Mouse (Mus musculus): ENCODE results near the gene Tex101. TPM values are rescaled to one million over a fixed set of nuclear protein-coding genes. Genes with fewer than 3 reads are reported as not detected.
A peak's percentile ranks its signal among the peaks of the same experiment; 100 is the strongest.

Gene Tex101
- polyA plus RNA-seq, 1 experiment from 2014 or later: not detected

DNA sequence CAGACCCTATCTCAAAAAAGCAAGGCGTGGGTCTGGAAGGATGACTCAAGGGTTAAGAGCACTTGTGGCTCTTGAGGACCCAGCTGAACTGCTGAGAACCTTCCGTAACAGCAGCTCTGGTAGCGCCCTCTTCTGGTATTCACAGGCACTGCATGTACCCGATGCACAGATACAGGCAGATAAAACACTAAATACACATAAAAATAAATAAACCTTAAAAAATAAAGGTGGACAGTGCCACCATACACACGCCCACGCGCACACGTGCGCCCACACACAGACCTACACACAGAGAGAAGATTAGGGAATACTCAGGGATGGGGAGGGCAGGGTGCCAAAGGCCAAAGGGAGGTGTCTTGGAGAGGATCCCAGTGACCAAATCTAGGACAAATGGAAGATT, 34.0 kb downstream of the Tex101 start:
- H3K4me2 ChIP-seq (ENCODE audit: low read depth, low read length): no peak overlapping the region
- H3K36me3 ChIP-seq (ENCODE audit: control insufficient read depth, insufficient read depth): no peaks in the 10 kb centered on the region
- H3K9ac ChIP-seq (ENCODE audit: low read length): no peak overlapping the region
- H3K4me1 ChIP-seq (ENCODE audit: control insufficient read depth, insufficient read depth, low read length): peaks cover 4% of the 10 kb centered on the region
- peaks cover 31% of the 10 kb centered on the region for H3K27me3 ChIP-seq (ENCODE audit: control insufficient read depth, insufficient read depth, low read length)
- no peaks in the 10 kb centered on the region for H3K9me3 ChIP-seq (replicated peaks; ENCODE audit: control insufficient read depth, low read length)
- no peak for ATAC-seq (replicated peaks; ENCODE audit: extremely low read depth, insufficient read depth, low FRiP score)
- H3K27ac ChIP-seq (ENCODE audit: low read length): no peak overlapping the region
- H3K4me3 ChIP-seq (ENCODE audit: low read length): no peak overlapping the region
- WGBS: 2% methylated on average over 9 of the region's 9 CpGs

- Histone ChIP-seq H3K4me3 (ENCODE audit: low read length) (no peak overlapping the region), H3K36me3 (ENCODE audit: control insufficient read depth, insufficient read depth) (no peaks in the 10 kb centered on the region), H3K9me3 (replicated peaks; ENCODE audit: control insufficient read depth, low read length) (no peaks in the 10 kb centered on the region), H3K4me1 (ENCODE audit: control insufficient read depth, insufficient read depth, low read length) (peaks cover 4% of the 10 kb centered on the region), H3K4me2 (ENCODE audit: low read depth, low read length) (no peak overlapping the region), H3K27ac (ENCODE audit: low read length) (no peak overlapping the region), H3K9ac (ENCODE audit: low read length) (no peak overlapping the region), H3K27me3 (ENCODE audit: control insufficient read depth, insufficient read depth, low read length) (peaks cover 49% of the 10 kb centered on the region)
- no peak for ATAC-seq (replicated peaks; ENCODE audit: extremely low read depth, insufficient read depth, low FRiP score)
- 61% methylated on average over 13 of the region's 13 CpGs for WGBS
These were observed 36.0 kb downstream of the Tex101 start for GRCm38 (mm10) chr7:24640450-24640849.

- WGBS: 4% methylated on average over 35 of the region's 35 CpGs
- ATAC-seq (replicated peaks; ENCODE audit: extremely low read depth, insufficient read depth, low FRiP score): no peak
These were observed 38.2 kb downstream of the Tex101 start for GRCm38 (mm10) chr7:24638026-24638856.

DNA sequence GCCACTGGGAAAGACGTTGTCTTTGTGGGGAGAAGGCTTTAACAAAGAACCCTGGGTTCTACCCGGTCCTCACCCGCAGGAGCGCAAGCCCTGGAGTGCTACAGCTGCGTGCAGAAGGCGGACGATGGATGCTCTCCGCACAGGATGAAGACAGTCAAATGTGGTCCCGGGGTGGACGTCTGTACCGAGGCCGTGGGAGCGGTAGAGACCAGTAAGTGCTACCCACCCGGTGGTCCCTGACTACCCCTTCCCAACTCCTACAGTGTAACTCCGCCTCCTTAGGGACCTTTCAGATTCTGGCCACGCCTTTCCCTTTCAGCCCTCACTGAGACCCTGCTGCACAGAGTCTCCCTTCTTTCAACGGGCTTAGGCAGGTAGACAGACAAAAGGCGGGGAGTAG, 39.4 kb downstream of the Tex101 start:
- no peak overlapping the region for H3K4me3 ChIP-seq (ENCODE audit: low read length)
- peaks cover 48% of the 10 kb centered on the region for H3K27me3 ChIP-seq (ENCODE audit: control insufficient read depth, insufficient read depth, low read length)
- 3% methylated on average over 18 of the region's 18 CpGs for WGBS
- H3K9ac ChIP-seq (ENCODE audit: low read length): no peak overlapping the region
- H3K4me2 ChIP-seq (ENCODE audit: low read depth, low read length): no peak overlapping the region
- H3K4me1 ChIP-seq (ENCODE audit: control insufficient read depth, insufficient read depth, low read length): peaks cover 4% of the 10 kb centered on the region
- H3K36me3 ChIP-seq (ENCODE audit: control insufficient read depth, insufficient read depth): no peaks in the 10 kb centered on the region
- no peaks in the 10 kb centered on the region for H3K9me3 ChIP-seq (replicated peaks; ENCODE audit: control insufficient read depth, low read length)
- no peak for ATAC-seq (replicated peaks; ENCODE audit: extremely low read depth, insufficient read depth, low FRiP score)
- H3K27ac ChIP-seq (ENCODE audit: low read length): no peak overlapping the region

More at GRCm38 (mm10) chr7:24638026-24638856, 38.2 kb downstream of the Tex101 start:
- Histone ChIP-seq H3K4me2 (ENCODE audit: low read depth, low read length) (peak overlapping the region; percentile 70), H3K9me3 (replicated peaks; ENCODE audit: control insufficient read depth, low read length) (no peaks in the 10 kb centered on the region), H3K4me1 (ENCODE audit: control insufficient read depth, insufficient read depth, low read length) (peaks cover 4% of the 10 kb centered on the region), H3K27me3 (ENCODE audit: control insufficient read depth, insufficient read depth, low read length) (peaks cover 51% of the 10 kb centered on the region), H3K4me3 (ENCODE audit: low read length) (peak overlapping the region; percentile 52), H3K9ac (ENCODE audit: low read length) (0 out of 2 replicates have a peak overlapping the region, but pooled peaks have one; percentile 41), H3K27ac (ENCODE audit: low read length) (no peak overlapping the region), H3K36me3 (ENCODE audit: control insufficient read depth, insufficient read depth) (no peaks in the 10 kb centered on the region)

- Histone ChIP-seq H3K4me1 (ENCODE audit: control insufficient read depth, insufficient read depth, low read length) (peaks cover 4% of the 10 kb centered on the region), H3K4me3 (ENCODE audit: low read length) (no peak within 1 kb of the TSS), H3K27ac (ENCODE audit: low read length) (no peak within 1 kb of the TSS), H3K4me2 (ENCODE audit: low read depth, low read length) (no peak within 1 kb of the TSS), H3K9ac (ENCODE audit: low read length) (no peak within 1 kb of the TSS), H3K9me3 (replicated peaks; ENCODE audit: control insufficient read depth, low read length) (no peaks in the 10 kb centered on the region), H3K36me3 (ENCODE audit: control insufficient read depth, insufficient read depth) (no peaks in the 10 kb centered on the region), H3K27me3 (ENCODE audit: control insufficient read depth, insufficient read depth, low read length) (peaks cover 43% of the 10 kb centered on the region)
- ATAC-seq (replicated peaks; ENCODE audit: extremely low read depth, insufficient read depth, low FRiP score): no peak
- WGBS: 23% methylated on average over 15 of the region's 15 CpGs
These were observed 40.2 kb downstream of the Tex101 start, which contains the start of gene Lypd3 for GRCm38 (mm10) chr7:24636264-24636663. Gene Lypd3, plus strand, starts transcription at chr7:24636550.

DNA sequence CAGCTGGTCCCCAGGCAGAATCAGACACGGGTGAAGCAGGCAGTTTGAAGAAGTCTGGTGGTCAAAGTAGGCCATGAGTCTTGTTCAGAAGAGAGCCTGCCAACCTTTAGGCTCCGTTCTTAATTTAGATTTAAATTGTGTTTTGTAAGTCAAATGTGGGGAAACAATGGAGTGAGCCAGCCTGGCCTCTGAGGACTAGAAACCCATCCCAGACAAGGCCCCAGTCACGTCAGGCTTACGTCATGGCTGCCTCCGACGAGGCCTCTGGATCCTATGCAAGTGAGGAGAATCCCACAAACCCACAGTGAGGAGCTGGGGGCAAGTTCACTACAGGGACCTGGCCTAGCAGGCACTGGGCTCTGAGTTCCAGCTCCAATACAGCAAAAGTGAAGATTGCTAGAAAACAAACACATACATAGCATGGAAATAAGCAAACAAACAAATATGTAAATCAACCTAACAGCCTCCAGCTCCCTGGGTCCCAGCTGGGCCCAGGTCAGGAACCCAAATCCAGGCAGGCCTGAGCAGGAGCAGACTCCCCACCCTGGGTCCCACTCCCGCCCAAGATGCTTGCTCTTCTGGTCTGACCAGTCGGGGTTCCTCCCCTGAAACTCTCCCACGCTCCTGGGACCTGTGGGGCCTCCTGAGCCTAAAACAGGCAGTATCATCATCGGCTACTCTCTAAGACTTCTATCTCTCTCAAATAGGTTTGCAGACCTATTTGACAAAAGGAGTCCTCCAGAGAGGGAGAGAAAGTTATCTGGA, 46.2 kb downstream of the Tex101 start:
- Histone ChIP-seq H3K27me3 (ENCODE audit: control insufficient read depth, insufficient read depth, low read length) (0 out of 2 replicates have a peak, but pooled peaks cover 2% of the 10 kb centered on the region), H3K9ac (ENCODE audit: low read length) (no peak overlapping the region), H3K9me3 (replicated peaks; ENCODE audit: control insufficient read depth, low read length) (no peaks in the 10 kb centered on the region), H3K4me1 (ENCODE audit: control insufficient read depth, insufficient read depth, low read length) (peaks cover 3% of the 10 kb centered on the region), H3K4me3 (ENCODE audit: low read length) (no peak overlapping the region), H3K4me2 (ENCODE audit: low read depth, low read length) (no peak overlapping the region), H3K36me3 (ENCODE audit: control insufficient read depth, insufficient read depth) (no peaks in the 10 kb centered on the region), H3K27ac (ENCODE audit: low read length) (no peak overlapping the region)
- WGBS: 76% methylated on average over 10 of the region's 10 CpGs
- ATAC-seq (replicated peaks; ENCODE audit: extremely low read depth, insufficient read depth, low FRiP score): no peak

DNA sequence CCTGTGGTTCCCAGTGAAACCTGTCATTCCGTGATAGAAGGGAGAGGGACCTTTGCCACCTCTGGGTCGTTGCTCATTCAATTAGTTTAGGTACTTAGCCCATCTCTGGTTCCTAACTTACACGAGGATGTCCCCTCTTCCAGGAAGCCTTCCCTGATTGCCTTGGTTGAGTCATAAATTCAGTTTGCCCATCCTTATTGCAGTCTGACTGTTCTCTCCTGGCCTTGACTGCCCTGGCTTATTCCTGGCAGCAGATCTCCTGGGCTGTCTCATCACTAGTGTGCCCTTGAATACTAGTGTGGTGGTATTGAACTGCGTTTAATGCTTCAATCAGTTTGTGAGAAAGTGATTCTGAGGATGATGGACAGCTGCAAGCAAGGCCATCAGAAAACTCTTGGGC, 46.8 kb downstream of the Tex101 start:
- 70% methylated on average over 4 of the region's 4 CpGs for WGBS
- H3K36me3 ChIP-seq (ENCODE audit: control insufficient read depth, insufficient read depth): no peaks in the 10 kb centered on the region

GRCm38 (mm10) chr7:24628685-24629610, 47.5 kb downstream of the Tex101 start:
- no peak overlapping the region for H3K27ac ChIP-seq (ENCODE audit: low read length)
- peak overlapping the region; percentile 71 for H3K9ac ChIP-seq (ENCODE audit: low read length)
- H3K36me3 ChIP-seq (ENCODE audit: control insufficient read depth, insufficient read depth): no peaks in the 10 kb centered on the region
- H3K9me3 ChIP-seq (replicated peaks; ENCODE audit: control insufficient read depth, low read length): no peaks in the 10 kb centered on the region
- H3K4me2 ChIP-seq (ENCODE audit: low read depth, low read length): peak overlapping the region; percentile 61
- 11% methylated on average over 33 of the region's 33 CpGs for WGBS
- ATAC-seq (replicated peaks; ENCODE audit: extremely low read depth, insufficient read depth, low FRiP score): peak; percentile 88
- H3K4me3 ChIP-seq (ENCODE audit: low read length): peak overlapping the region; percentile 37
- H3K4me1 ChIP-seq (ENCODE audit: control insufficient read depth, insufficient read depth, low read length): peaks cover 3% of the 10 kb centered on the region
- H3K27me3 ChIP-seq (ENCODE audit: control insufficient read depth, insufficient read depth, low read length): no peaks in the 10 kb centered on the region; the same call in 1 of the 2 replicates

More for the DNA sequence above, 46.8 kb downstream of the Tex101 start:
- H3K4me1 ChIP-seq (ENCODE audit: control insufficient read depth, insufficient read depth, low read length): peaks cover 3% of the 10 kb centered on the region
- peaks cover 2% of the 10 kb centered on the region; the same call in 1 of the 2 replicates for H3K27me3 ChIP-seq (ENCODE audit: control insufficient read depth, insufficient read depth, low read length)
- ATAC-seq (replicated peaks; ENCODE audit: extremely low read depth, insufficient read depth, low FRiP score): no peak
- no peak overlapping the region for H3K9ac ChIP-seq (ENCODE audit: low read length)
- no peak overlapping the region for H3K4me3 ChIP-seq (ENCODE audit: low read length)
- H3K4me2 ChIP-seq (ENCODE audit: low read depth, low read length): no peak overlapping the region
- H3K9me3 ChIP-seq (replicated peaks; ENCODE audit: control insufficient read depth, low read length): no peaks in the 10 kb centered on the region
- H3K27ac ChIP-seq (ENCODE audit: low read length): no peak overlapping the region

All from heart, embryonic 16.5 days (tissue).